Mouse (Mus musculus): Measurements from ENCODE around the gene Gm21988. TPM values are rescaled to one million over a fixed set of nuclear protein-coding genes. Genes with fewer than 3 reads are reported as not detected.

Gene Gm21988
- polyA plus RNA-seq, 1 experiment from 2014 or later = 11.0 TPM

DNA sequence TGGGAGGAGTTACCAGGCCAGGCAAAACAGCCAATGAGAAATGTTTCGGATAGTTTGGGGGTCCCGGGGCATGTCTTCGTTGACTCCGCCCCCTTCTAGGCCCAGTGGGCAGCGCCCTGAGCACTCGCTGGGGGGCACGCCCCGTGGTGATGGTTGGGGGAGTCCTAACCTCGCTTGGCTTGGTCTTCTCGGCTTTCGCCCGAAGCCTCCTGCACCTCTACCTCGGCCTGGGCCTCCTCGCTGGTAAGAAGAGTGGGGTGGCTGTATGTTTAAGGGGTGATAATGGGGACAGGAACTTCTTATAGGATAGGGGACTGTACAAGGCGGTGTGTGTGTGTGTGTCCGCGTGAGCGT lies 24.8 kb downstream of the Gm21988 start:
- H3K27me3 ChIP-seq (replicated peaks) = peaks cover 31% of the 10 kb centered on the region
- H3K4me3 ChIP-seq (replicated peaks) = no peak overlapping the region
- no peak for ATAC-seq (ENCODE audit: insufficient read depth, low FRiP score, low read depth)
- no peaks in the 10 kb centered on the region for H3K9me3 ChIP-seq
- H3K4me1 ChIP-seq = peaks cover 21% of the 10 kb centered on the region
- H3K9ac ChIP-seq = no peak overlapping the region
- 8% methylated on average over 18 of the region's 18 CpGs for WGBS
- H3K4me2 ChIP-seq = peak overlapping the region; percentile 67
- no peak overlapping the region for H3K27ac ChIP-seq
- H3K36me3 ChIP-seq = no peaks in the 10 kb centered on the region

DNA sequence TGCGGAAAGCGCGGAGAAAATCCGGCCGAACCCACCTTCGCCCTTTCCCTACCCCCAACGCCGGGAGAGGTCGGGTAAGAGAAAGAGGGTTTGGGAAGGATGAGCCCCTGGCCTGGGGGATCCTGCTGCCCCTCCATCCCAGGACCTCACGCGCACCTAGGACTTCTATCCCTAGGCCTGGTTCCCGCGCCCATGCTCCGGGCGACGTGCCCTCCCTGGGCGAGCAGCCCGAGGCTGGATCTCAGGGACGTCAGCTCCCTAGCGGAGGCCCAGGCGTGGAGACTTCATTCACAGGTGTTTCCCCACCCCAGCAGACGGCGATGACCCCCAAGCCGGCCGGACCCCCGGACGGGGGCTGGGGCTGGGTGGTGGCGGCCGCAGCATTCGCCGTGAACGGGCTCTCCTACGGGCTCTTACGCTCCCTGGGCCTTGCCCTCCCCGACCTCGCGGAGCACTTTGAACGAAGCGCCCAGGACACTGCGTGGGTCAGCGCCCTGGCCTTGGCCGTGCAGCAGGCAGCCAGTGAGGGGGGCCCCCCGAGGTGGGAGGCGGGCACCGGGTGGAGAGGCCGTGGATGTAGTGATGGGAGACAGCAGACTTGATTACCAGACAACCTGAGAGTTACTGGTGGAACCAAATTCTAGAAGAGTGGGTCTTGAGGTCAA lies 25.3 kb downstream of the Gm21988 start:
- 2% methylated on average over 46 of the region's 46 CpGs for WGBS
- H3K27ac ChIP-seq = no peak overlapping the region
- peaks cover 31% of the 10 kb centered on the region for H3K27me3 ChIP-seq (replicated peaks)
- peak overlapping the region; percentile 27 for H3K4me3 ChIP-seq (replicated peaks)
- peak overlapping the region; percentile 67 for H3K4me2 ChIP-seq
- no peaks in the 10 kb centered on the region for H3K9me3 ChIP-seq
- 0 out of 2 replicates have a peak, but pooled peaks have one; percentile 29 for ATAC-seq (ENCODE audit: insufficient read depth, low FRiP score, low read depth)
- peaks cover 20% of the 10 kb centered on the region for H3K4me1 ChIP-seq
- H3K36me3 ChIP-seq = no peaks in the 10 kb centered on the region
- H3K9ac ChIP-seq = peak overlapping the region; percentile 14; the same call in 1 of the 2 replicates

DNA sequence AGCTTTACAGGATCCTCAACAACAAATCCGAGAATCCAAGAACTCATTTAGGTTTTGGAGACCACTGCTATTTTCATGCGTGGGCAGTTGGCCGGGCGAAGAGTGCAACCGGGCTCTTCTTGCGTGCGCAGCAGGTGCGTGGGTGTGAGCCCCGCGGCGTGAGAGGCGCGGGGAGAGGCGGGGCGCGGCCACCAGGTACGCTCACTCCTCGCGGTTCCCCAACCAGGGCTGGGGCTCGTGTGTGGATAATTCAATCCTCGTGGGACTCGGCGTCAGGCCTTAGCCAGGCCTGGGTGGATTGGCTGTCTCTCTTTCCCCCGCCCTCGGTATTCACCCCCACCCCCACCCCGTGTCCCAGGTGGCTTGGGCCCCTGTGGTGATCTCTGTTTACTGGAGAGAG lies 25.9 kb downstream of the Gm21988 start:
- Histone ChIP-seq H3K27me3 (replicated peaks) (peaks cover 31% of the 10 kb centered on the region), H3K4me2 (peak overlapping the region; percentile 67)

DNA sequence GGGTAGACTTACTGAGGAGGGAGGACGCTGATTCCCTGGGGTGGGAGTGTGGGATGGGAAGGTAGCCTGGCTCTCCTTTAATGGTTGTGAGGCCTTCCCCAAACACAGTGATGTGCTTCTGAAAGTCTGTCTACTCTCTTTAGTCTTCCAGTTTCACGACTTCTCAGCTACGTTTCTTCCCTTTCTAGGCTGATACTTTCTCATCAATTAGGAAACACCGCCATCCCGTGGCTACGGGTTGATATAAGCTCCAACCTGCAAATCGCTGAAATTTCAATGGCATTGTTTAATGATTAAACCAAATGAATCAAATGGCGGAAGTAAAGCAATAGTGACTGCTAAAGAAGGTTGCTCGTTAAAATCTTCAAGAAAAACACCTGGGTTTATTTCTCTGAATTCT lies 26.7 kb downstream of the Gm21988 start:
- Histone ChIP-seq H3K9me3 (no peaks in the 10 kb centered on the region), H3K27me3 (replicated peaks) (peaks cover 31% of the 10 kb centered on the region), H3K4me3 (replicated peaks) (no peak overlapping the region), H3K4me2 (peak overlapping the region; percentile 67; the same call in 1 of the 2 replicates), H3K36me3 (no peaks in the 10 kb centered on the region), H3K4me1 (peaks cover 17% of the 10 kb centered on the region), H3K9ac (no peak overlapping the region), H3K27ac (no peak overlapping the region)
- ATAC-seq (ENCODE audit: insufficient read depth, low FRiP score, low read depth) = peak; percentile 54; the same call in 1 of the 2 replicates
- WGBS = 11% methylated on average over 9 of the region's 9 CpGs

More for the DNA sequence above, 25.9 kb downstream of the Gm21988 start:
- Histone ChIP-seq H3K4me3 (replicated peaks) (peak overlapping the region; percentile 27), H3K27ac (no peak overlapping the region), H3K36me3 (no peaks in the 10 kb centered on the region), H3K4me1 (peaks cover 17% of the 10 kb centered on the region), H3K9ac (0 out of 2 replicates have a peak overlapping the region, but pooled peaks have one; percentile 14), H3K9me3 (no peaks in the 10 kb centered on the region)
- ATAC-seq (ENCODE audit: insufficient read depth, low FRiP score, low read depth) = 0 out of 2 replicates have a peak, but pooled peaks have one; percentile 12
- 8% methylated on average over 26 of the region's 26 CpGs for WGBS

DNA sequence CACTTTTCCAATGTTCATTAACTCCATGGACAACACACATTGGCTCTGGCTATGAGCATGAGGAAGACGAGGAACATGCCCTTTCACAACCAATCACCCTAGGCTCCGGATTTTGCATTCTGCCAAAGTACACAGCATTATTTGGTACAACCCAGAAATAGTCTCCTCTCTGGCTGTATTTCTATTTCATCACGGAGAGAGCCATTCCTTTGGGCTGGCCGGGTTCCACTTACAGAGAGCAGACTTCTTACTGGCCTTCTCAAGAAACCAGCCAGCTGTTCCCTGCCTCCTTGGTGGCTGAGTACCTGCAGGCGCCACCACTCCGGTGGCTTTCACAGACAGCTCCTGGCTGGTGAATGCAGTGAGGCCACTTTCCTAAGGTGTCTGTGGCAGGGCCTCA lies 27.2 kb downstream of the Gm21988 start, which contains the start of gene Slc16a11:
Gene Slc16a11 (plus strand): TSS at position 330 of the 400 bp plus-strand sequence.
- H3K4me2 ChIP-seq = peak within 1 kb of the TSS; percentile 67
- H3K27ac ChIP-seq = no peak within 1 kb of the TSS
- ATAC-seq (ENCODE audit: insufficient read depth, low FRiP score, low read depth) = no peak
- H3K36me3 ChIP-seq = no peaks in the 10 kb centered on the region
- WGBS = 51% methylated on average over 6 of the region's 6 CpGs
- H3K4me1 ChIP-seq = peaks cover 17% of the 10 kb centered on the region
- no peak within 1 kb of the TSS for H3K9ac ChIP-seq
- peak within 1 kb of the TSS; percentile 27; the same call in 1 of the 2 replicates for H3K4me3 ChIP-seq (replicated peaks)
- H3K27me3 ChIP-seq (replicated peaks) = peaks cover 31% of the 10 kb centered on the region
- no peaks in the 10 kb centered on the region for H3K9me3 ChIP-seq

DNA sequence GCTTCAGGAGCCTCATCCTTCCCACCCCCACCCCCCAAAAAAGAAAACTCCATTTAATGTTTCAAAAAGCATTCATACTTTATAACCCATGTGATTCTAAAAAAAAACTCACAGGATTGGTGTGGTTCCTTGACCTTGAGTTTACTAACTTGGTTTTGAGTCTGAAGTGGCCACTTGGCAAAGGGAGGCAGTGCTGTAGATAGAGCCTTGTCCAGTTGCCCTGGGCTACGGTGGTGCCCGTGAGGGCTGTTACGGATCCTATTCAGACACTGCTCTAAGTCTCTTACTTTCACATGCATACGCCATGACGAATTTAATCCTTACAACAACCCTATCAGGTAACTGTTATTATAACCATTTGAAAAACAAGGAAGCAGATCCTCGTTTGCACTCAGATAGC lies 27.7 kb downstream of the Gm21988 start:
- H3K27me3 ChIP-seq (replicated peaks) = peaks cover 31% of the 10 kb centered on the region
- no peaks in the 10 kb centered on the region for H3K36me3 ChIP-seq
- 90% methylated on average over 6 of the region's 6 CpGs for WGBS
- H3K4me1 ChIP-seq = peaks cover 17% of the 10 kb centered on the region
- H3K4me3 ChIP-seq (replicated peaks) = no peak overlapping the region
- H3K4me2 ChIP-seq = no peak overlapping the region
- ATAC-seq (ENCODE audit: insufficient read depth, low FRiP score, low read depth) = no peak
- H3K9me3 ChIP-seq = no peaks in the 10 kb centered on the region
- H3K27ac ChIP-seq = no peak overlapping the region
- no peak overlapping the region for H3K9ac ChIP-seq

DNA sequence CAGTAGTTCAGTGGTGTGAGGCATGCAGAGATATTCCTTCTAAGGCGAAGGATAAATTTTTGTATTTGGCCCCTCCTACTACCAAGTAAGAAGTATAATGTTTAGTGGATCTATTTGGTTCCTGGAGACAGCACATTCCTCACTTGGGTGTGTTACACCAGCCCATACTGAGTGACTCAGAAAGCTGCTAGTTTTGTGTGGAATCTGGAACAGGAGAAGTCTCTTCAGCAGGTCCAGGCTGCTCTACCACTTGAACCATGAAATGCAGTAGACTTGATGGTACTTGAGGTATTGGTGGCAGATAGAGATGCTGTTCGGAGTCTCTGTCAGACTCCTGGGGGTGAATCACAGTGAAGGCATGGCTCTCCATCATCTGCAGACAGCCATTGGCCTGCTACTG lies 28.9 kb downstream of the Gm21988 start:
- Histone ChIP-seq H3K4me3 (replicated peaks) (no peak overlapping the region), H3K27ac (no peak overlapping the region), H3K27me3 (replicated peaks) (peaks cover 25% of the 10 kb centered on the region), H3K4me2 (no peak overlapping the region), H3K36me3 (no peaks in the 10 kb centered on the region), H3K4me1 (peaks cover 17% of the 10 kb centered on the region), H3K9ac (no peak overlapping the region), H3K9me3 (no peaks in the 10 kb centered on the region)
- 79% methylated on average over 2 of the region's 2 CpGs for WGBS
- ATAC-seq (ENCODE audit: insufficient read depth, low FRiP score, low read depth) = no peak

DNA sequence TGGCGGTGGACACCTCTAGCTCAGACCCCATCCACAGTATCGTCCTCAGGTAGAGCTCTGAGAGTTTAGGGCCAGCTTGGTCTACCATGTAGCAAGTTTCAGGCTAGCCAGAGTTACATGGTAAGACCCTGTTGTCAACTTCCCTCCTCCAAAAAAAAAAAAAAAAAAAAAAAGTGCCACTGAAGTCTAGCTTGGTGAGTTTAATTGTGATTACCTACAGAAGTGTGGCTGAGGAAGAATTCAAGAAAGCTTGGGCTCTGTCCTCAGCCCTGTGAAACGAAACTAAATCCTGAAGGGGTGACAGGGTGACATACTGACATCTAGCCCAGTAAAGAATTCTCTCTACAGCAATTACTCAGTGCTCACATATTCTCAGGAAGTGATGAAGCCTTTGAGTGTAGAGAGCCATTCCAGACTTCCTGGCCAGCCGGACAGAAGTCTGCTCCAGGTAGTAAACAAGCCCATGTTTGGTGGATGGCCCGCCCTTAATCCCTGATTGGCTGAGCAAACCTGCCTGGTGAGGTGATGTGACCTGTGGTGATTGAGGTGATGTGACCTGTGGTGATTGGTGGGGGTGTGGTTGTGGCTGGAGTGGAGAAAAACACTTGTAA lies 30.7 kb downstream of the Gm21988 start:
- Histone ChIP-seq H3K9ac (no peak overlapping the region), H3K36me3 (no peaks in the 10 kb centered on the region), H3K27me3 (replicated peaks) (peaks cover 7% of the 10 kb centered on the region; the same call in 1 of the 2 replicates), H3K4me3 (replicated peaks) (no peak overlapping the region), H3K9me3 (no peaks in the 10 kb centered on the region), H3K4me1 (peaks cover 4% of the 10 kb centered on the region; the same call in 1 of the 2 replicates), H3K27ac (no peak overlapping the region), H3K4me2 (no peak overlapping the region)
- WGBS = 60% methylated on average over 5 of the region's 5 CpGs
- no peak for ATAC-seq (ENCODE audit: insufficient read depth, low FRiP score, low read depth)

DNA sequence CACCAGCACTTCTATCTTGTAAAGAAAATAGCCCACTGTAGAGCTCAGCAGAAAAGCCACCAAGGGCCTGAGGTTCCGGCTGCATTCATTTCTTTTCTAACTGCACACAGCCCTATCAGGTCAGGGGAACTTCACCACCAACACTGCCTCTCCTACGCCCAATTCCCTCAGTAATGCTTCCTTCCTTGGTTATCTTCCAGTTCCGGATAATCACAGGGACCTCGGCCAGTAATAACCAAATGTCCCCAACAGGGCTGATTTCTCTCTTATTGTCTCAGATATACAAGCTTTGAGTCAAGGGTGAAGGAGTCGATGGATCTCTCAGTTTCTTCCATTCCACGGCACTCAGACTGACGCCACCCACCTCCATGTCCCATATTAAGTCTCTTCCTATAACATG lies 32.3 kb downstream of the Gm21988 start:
- H3K4me3 ChIP-seq (replicated peaks) = no peak overlapping the region
- no peak overlapping the region for H3K4me2 ChIP-seq
- no peaks in the 10 kb centered on the region for H3K27me3 ChIP-seq (replicated peaks)
- H3K36me3 ChIP-seq = no peaks in the 10 kb centered on the region
- 81% methylated on average over 7 of the region's 7 CpGs for WGBS
- H3K4me1 ChIP-seq = no peaks in the 10 kb centered on the region
- no peaks in the 10 kb centered on the region for H3K9me3 ChIP-seq
- no peak overlapping the region for H3K9ac ChIP-seq
- H3K27ac ChIP-seq = no peak overlapping the region
- no peak for ATAC-seq (ENCODE audit: insufficient read depth, low FRiP score, low read depth)

DNA sequence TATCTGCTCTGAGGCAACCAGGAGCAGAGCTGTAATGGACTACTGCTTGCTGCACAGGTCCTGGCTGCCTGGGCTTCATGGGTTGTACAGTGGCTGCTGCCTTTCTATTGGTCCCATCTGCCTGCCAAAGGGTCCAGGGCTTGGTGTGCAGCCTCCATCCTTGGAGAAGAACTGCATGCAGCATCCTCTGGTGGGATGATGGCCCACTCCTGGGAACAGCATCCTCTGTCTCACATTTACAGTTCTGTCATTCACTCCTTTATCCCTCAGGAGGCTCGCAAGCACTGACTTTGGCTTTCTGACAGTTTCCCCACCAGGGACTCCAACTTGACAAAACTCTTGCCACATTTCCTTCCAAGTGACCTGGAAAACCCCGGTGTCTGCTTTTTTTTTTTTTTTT lies 32.8 kb downstream of the Gm21988 start:
- no peak for ATAC-seq (ENCODE audit: insufficient read depth, low FRiP score, low read depth)
- Histone ChIP-seq H3K4me2 (no peak overlapping the region), H3K4me3 (replicated peaks) (no peak overlapping the region), H3K9me3 (no peaks in the 10 kb centered on the region), H3K9ac (no peak overlapping the region), H3K27me3 (replicated peaks) (no peaks in the 10 kb centered on the region), H3K4me1 (no peaks in the 10 kb centered on the region), H3K27ac (no peak overlapping the region), H3K36me3 (no peaks in the 10 kb centered on the region)
- WGBS = 73% methylated on average over 2 of the region's 2 CpGs

DNA sequence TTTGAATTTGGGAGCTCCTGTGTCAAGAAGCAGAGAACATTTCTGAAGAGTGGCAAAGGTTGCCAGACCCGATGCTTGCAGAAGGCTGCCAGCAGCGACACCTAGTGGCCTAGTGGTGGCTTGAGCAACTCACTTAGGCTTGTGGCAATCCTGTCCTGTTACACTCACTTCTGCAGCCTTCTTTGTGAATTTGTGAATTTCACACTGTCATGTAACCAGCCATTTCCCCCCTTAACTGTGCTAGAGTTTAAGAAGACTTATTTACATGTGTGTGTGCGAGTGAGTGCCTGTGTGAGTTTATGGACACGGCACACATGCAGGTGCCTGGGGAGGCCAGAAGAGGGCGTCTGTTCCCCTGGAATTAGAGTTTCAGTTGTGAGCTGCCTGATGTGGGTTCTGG lies 37.9 kb downstream of the Gm21988 start:
- Histone ChIP-seq H3K4me3 (replicated peaks) (no peak overlapping the region), H3K4me2 (no peak overlapping the region), H3K4me1 (no peaks in the 10 kb centered on the region), H3K27me3 (replicated peaks) (no peaks in the 10 kb centered on the region), H3K9ac (no peak overlapping the region), H3K9me3 (no peaks in the 10 kb centered on the region), H3K36me3 (no peaks in the 10 kb centered on the region), H3K27ac (no peak overlapping the region)
- WGBS = 32% methylated on average over 5 of the region's 5 CpGs
- peak; percentile 60; the same call in 1 of the 2 replicates for ATAC-seq (ENCODE audit: insufficient read depth, low FRiP score, low read depth)

DNA sequence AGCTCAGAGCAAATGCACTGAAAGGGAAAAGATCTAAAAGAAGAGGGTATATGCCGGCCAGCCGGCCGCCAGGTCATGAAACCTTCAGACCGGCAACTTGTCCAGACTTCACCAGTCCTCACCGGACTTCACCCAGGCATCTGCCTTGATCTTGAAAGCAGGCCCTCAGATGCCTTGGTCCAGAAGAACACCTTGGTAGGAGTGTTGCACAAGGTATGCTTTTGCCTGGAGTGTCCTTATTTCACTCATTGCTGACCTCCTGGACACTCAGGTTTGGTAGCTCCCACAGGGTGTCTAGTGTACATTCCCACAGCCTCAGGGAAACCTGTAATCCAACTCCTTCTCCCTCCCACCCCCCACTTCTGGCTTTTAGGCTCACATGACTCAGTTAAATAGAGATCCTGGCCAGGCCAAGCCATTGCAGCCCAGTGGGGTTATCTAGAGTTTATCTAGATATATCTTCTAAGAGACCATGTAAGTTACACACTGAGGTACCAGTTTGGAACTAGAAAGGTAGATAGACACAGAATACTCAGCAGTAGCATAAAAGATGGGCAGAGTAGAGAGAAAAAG lies 39.5 kb downstream of the Gm21988 start:
- no peaks in the 10 kb centered on the region for H3K9me3 ChIP-seq
- H3K27ac ChIP-seq = no peak overlapping the region
- no peak overlapping the region for H3K9ac ChIP-seq
- no peaks in the 10 kb centered on the region for H3K36me3 ChIP-seq
- H3K27me3 ChIP-seq (replicated peaks) = no peaks in the 10 kb centered on the region
- no peaks in the 10 kb centered on the region for H3K4me1 ChIP-seq
- H3K4me3 ChIP-seq (replicated peaks) = no peak overlapping the region
- no peak for ATAC-seq (ENCODE audit: insufficient read depth, low FRiP score, low read depth)
- no peak overlapping the region for H3K4me2 ChIP-seq
- WGBS = 90% methylated on average over 5 of the region's 5 CpGs
